Comparison of ENCODE assay signal across 23 mouse cellular contexts in the genomic region with DNA sequence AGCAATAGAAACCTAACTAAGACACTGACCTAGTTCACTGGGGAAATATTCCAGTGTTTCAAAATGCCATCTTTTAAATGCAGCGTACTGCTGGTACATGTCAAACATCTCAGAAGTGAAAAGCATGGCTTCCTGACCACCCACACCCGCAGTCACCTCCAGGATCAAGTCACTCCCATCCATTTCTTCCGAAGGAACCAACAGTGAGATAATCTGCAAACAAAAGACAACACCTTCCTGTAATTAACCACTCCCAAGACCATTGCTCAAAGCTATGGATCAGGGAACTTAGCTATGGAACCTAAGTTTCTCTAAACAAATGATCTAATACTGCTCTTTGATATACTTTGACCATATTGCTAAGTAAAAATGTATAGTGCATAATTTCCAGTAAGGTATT. TPM values are rescaled to one million over a fixed set of nuclear protein-coding genes. Genes with fewer than 3 reads are reported as not detected.
DNase-seq lines count a peak whose midpoint lies in the region; ATAC-seq and TF ChIP-seq lines count a peak whose summit lies in the region.
"Had no signal": no experiment of that assay in that cellular context is flagged by ENCODE, and none has a peak within 500 bp of the region (broad histone marks: within the 10 kb centered on the region; RNA-seq: fewer than 3 reads in every experiment).

No protein-coding gene starts in this region.

- TF ChIP-seq CTCF in heart, adult 2 months (IDR thresholded peaks at IDR 0.05), result no peak

- no peak for ATAC-seq in forebrain, embryonic 11.5 days (replicated peaks; ENCODE audit: low FRiP score)
- ATAC-seq: activated CD4-positive, CD25-positive, alpha-beta regulatory T cell, adult 4 months; CD4-positive, CD25-positive, alpha-beta regulatory T cell, adult 4 months; Patski had no signal

- intact Hi-C loops in heart, adult 2 months (cut with DNase I), result no loop called here

- 0 out of 2 replicates have a peak, but pooled peaks cover 1% of the 10 kb centered on the region for H3K79me2 ChIP-seq in heart, adult 2 months (replicated peaks; ENCODE audit: control insufficient read depth, insufficient read depth, low read length)

- TF ChIP-seq EP300 in heart, adult 2 months (IDR thresholded peaks at IDR 0.05; ENCODE audit: insufficient read depth, low read depth, low read length), result no peak

- H3K9ac ChIP-seq in heart, adult 2 months (ENCODE audit: low read depth, low read length), result no peak overlapping the region
- H3K9ac ChIP-seq in forebrain, embryonic 11.5 days (ENCODE audit: low read length), result no peak overlapping the region

- peaks cover 5% of the 10 kb centered on the region for H3K4me1 ChIP-seq in heart, adult 2 months (ENCODE audit: control insufficient read depth, insufficient read depth, low read length)
- peaks cover 2% of the 10 kb centered on the region; the same call in 1 of the 2 replicates for H3K4me1 ChIP-seq in forebrain, embryonic 11.5 days (replicated peaks; ENCODE audit: control insufficient read depth, insufficient read depth, low read length)

- no peak overlapping the region for H3K4me2 ChIP-seq in forebrain, embryonic 11.5 days (ENCODE audit: low read depth, low read length, severe bottlenecking)

- H3K27ac ChIP-seq in heart, adult 2 months, result no peak overlapping the region
- H3K27ac ChIP-seq in forebrain, embryonic 11.5 days (ENCODE audit: low read depth, low read length), result no peak overlapping the region

- WGBS in heart, adult 2 months, result 79% methylated on average over 3 of the region's 3 CpGs
- 95% methylated on average over 3 of the region's 3 CpGs for WGBS in forebrain, embryonic 11.5 days

- DNase-seq in heart, adult 11 months, result peak; percentile 66
- no peak for DNase-seq in heart, adult 2 months
- DNase-seq in R1 (ENCODE audit: low read depth, low spot score) (peak; percentile 24), ZHBTc4 (ENCODE audit: low read depth, low spot score) (peak; percentile 22), liver (no peak)
- no peak for DNase-seq in forebrain, embryonic 11.5 days (ENCODE audit: low spot score)
- DNase-seq: adrenal gland, adult 2 months; adrenal gland, adult 8-10 months; adrenal gland, postnatal 10 days; adrenal gland, postnatal 14 days; adrenal gland, postnatal 25 days; adrenal gland, postnatal 36 days; B cell, adult 2 months; cerebellum, adult 11 months; cerebellum, adult 11-12 months; cerebellum, adult 18-20 months; cerebellum, adult 2 months; cerebellum, adult 8-10 months had no signal

- H3K9me3 ChIP-seq in forebrain, embryonic 11.5 days (ENCODE audit: control insufficient read depth, low read length), result no peaks in the 10 kb centered on the region
- H3K9me3 ChIP-seq: G1E had no signal

- no peaks in the 10 kb centered on the region for H3K27me3 ChIP-seq in heart, adult 2 months (ENCODE audit: control insufficient read depth, insufficient read depth, low read length)
- no peaks in the 10 kb centered on the region for H3K27me3 ChIP-seq in forebrain, embryonic 11.5 days (ENCODE audit: control insufficient read depth, insufficient read depth, low read length)
- H3K27me3 ChIP-seq: CH12.LX, Patski had no signal

- H3K4me3 ChIP-seq in heart, adult 2 months, result no peak overlapping the region
- H3K4me3 ChIP-seq in forebrain, embryonic 11.5 days (ENCODE audit: low read depth, low read length), result no peak overlapping the region

- TF ChIP-seq POLR2A in heart, adult 2 months (IDR thresholded peaks at IDR 0.05; ENCODE audit: insufficient read depth, low read depth, low read length), result no peak

- H3K36me3 ChIP-seq in heart, adult 2 months (ENCODE audit: control insufficient read depth, insufficient read depth, low read length), result peaks cover 4% of the 10 kb centered on the region
- peaks cover 18% of the 10 kb centered on the region for H3K36me3 ChIP-seq in forebrain, embryonic 11.5 days (ENCODE audit: control insufficient read depth, insufficient read depth, low read length)

RNA-seq across cellular contexts. Expression of gene Mtrf1l, which starts 4.9 kb away (rescaled TPM):
- 1 to 10 TPM; 8.4 to 9.6 TPM for total RNA-seq in heart, adult 2 months (2021)
- 1.6 and 3.5 TPM in 2 replicates for polyA plus RNA-seq in heart, adult 2 months (2012; rRNA removed)
- polyA plus RNA-seq in forebrain, embryonic 11.5 days (2014; fragmentation: Nextera tagmentation; extraction: Ambion mirVana), result 12.9 and 15.3 TPM in 2 replicates

RNA-seq across cellular contexts. Expression of gene Fbxo5, which starts 13.4 kb away (rescaled TPM):
- total RNA-seq in heart, adult 2 months (2021), result under 1 TPM; 0.36 to 0.65 TPM
- 0.43 and 0.85 TPM in 2 replicates for polyA plus RNA-seq in heart, adult 2 months (2012; rRNA removed)
- 90.4 and 101 TPM in 2 replicates for polyA plus RNA-seq in forebrain, embryonic 11.5 days (2014; fragmentation: Nextera tagmentation; extraction: Ambion mirVana)

Comparison
In these comparisons a context has a peak if more than half of its experiments do, and no peak if none do; other contexts are left out.
1. DNase-seq: peak in heart, adult 11 months (single experiment), R1 (single experiment) and ZHBTc4 (single experiment); none in heart, adult 2 months (0 of 2), liver (single experiment) and forebrain, embryonic 11.5 days (single experiment).
2. RNA of gene Fbxo5, which starts 13.4 kb away (polyA plus RNA-seq): 90.4 to 101 TPM in forebrain, embryonic 11.5 days; 0.43 to 0.85 TPM in heart, adult 2 months; every median in the first group is over 10 times any median in the second.